Mouse (Mus musculus) cerebellum, postnatal 25 days (tissue): ENCODE data around the gene 2900026A02Rik.

ENCODE experiments used
- DNase-seq, 2 experiments: peaks; one replicate each; pipeline ENCODE4 v3.0.0; 2021; ENCODE audit warnings: mixed read lengths in 2 of 2

The 2900026A02Rik gene

GRCm38 (mm10) chr5:113173318-113173717 lies 47.7 kb downstream of the 2900026A02Rik start:
- DNase-seq, result peak; percentile 74 to 82

DNA sequence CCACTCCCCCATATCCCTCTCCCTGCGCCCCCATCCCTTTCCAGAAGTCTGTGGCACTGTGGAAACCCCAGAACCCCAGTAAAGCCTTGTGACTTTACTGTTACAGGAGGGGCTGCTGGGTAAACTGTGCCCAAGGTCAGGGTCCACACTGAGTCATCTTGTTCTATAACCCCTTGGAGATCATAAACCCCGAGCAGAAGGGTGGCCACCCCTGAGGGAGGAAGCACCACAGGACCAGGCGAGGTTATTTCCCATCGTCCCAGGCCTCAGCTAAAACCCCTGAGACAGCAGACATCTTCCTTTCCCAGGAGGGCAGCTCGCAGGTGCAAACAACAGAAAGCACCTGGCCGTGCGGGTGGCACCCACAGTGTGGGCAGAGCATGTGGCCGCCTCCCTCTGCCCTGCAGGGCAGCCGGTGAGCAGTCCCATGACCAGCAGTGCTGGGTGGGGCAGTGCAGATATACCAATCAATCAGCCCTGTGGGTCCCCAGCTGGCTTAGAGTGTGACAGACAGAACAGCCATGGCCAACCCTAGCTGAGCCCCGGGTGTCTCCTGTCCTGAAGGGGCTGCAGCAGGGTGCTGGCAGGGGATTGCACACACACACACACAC lies 49.0 kb downstream of the 2900026A02Rik start:
- DNase-seq, result no peak

DNA sequence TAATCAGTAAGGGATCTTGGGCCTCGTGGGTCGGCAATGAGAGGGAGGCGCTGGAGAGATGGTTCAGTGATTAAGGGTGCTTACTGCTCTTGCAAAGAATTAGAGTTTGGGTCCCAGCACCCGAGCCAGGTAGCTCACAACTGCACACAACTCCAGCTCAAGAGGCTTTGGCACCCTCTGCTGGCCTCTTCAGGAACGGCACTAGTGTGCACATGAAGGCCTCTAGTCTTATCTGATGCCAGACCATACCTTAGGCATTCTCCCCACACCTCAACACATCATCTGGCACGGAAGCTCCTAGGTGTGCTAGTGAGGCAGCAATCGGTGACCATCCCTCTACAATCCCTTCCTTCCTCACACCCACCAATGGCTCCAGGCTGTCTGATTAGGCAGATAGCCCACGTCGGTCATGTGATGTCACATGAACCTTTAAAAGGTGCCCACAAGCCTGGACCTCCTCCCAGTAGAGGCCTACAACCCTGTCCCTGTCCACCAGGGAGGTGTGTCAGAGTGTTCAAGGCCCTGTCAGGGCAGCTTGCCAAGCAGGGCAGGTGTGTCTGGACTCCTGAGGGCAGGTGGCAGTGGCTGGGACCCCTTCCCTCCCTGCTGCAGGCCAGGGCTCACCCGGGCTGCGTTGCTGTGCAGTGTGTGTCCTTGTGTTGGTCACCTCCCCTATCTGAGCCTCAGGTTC lies 50.8 kb downstream of the 2900026A02Rik start:
- no peak for DNase-seq

- DNase-seq, result peak; percentile 55 to 73
Observed at GRCm38 (mm10) chr5:113167733-113168132, 53.3 kb downstream of the 2900026A02Rik start.

GRCm38 (mm10) chr5:113165481-113165880 lies 55.6 kb downstream of the 2900026A02Rik start:
- DNase-seq, result peak in 1 of 2 experiments; percentile 46

DNA sequence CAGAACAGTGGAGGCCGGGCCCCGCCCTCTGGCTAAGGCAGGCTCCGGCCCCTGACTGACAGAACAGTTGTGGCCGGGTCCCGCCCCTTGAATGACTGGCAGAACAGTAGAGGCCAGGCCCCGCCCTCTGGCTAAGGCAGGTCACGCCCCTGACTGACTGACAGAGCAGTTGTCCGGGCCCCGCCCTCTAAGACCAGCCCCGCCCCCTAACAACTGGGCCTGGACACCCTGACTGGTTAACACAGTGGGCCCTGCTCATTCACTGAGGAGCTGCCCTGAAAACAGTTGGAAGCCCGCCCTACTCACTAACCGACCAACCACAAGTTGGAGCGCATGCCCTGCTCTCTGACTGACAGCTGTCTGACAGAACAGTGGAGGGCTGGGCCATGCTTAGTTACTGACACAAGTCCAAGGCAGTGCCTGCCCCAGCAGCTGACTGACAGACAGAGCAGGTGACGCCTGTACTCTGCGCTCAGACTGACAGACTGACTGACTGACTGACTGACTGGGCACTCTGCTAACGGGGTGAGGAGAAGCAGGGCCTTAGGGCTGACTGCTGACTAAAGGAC lies 56.1 kb downstream of the 2900026A02Rik start:
- peak in 1 of 2 experiments; percentile 49 for DNase-seq

- no peak for DNase-seq
Observed at GRCm38 (mm10) chr5:113164448-113164847, 56.6 kb downstream of the 2900026A02Rik start.

GRCm38 (mm10) chr5:113163116-113163515 lies 57.9 kb downstream of the 2900026A02Rik start:
- DNase-seq, result no peak

DNA sequence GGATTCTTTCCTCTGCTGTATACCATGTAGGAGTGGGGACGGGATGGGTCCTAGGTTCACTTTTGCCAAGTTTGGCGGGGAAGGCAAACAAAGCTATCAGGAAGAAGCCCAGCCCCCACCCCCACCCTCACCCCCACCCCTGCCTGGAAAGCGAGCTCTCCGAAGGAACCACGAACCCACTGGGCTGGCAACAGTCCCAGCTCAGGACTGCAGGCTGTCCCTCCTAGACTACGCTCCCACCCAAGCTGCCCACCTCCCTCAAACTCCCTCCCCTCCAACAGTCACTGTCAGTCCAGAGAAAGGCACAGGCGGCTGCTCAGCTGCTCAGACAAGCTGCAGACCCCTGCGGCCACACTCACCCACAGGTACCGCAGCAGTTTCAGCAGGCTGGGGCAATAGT lies 58.3 kb downstream of the 2900026A02Rik start:
- DNase-seq, result no peak

GRCm38 (mm10) chr5:113161576-113161975 lies 59.5 kb downstream of the 2900026A02Rik start:
- DNase-seq, result no peak

- no peak for DNase-seq
Observed at GRCm38 (mm10) chr5:113160320-113160719, 60.7 kb downstream of the 2900026A02Rik start.

- DNase-seq, result no peak
Observed at GRCm38 (mm10) chr5:113158759-113159355, 62.2 kb downstream of the 2900026A02Rik start.

GRCm38 (mm10) chr5:113157588-113157987 lies 63.4 kb downstream of the 2900026A02Rik start:
- no peak for DNase-seq

DNA sequence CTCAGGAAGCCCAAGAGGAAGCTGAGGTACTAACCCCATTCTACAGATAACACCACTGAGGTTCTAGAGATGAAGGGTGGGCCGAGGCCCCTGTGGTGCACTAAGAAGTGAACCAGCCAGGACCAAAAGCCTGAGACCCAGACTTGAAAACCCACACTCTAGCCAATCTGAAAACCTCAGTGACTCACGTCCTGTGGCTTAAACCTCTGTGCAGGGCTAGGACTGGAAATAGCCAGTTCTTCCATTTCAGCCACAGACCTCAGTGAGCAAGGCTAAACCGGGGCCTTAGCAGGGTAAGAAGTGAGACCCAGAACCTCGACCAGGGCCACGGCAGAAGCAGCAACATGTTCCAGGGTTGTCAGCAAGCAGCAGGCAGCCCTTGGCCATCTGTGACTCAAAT lies 64.0 kb downstream of the 2900026A02Rik start:
- DNase-seq, result peak in 1 of 2 experiments; percentile 34

DNA sequence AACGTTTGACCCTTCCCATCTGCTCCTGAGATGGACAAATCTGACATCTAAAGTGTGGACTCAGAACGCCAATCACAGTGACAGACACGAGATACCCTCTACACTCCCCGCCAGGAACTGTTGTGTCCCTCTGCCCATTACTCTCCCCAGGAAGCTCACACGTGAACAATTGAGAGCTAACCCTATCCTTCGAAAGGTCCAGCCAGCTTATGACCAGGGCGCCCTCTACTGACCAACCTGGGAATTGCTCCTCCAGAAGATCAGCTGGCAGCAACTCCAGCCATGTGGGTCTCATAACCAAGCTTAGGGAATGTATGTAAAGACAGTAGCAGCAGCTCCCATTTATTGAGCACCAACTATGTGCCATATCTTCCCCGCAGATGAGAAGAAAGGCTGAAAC lies 65.9 kb downstream of the 2900026A02Rik start:
- DNase-seq, result peak; percentile 85 to 89

- DNase-seq, result no peak
Observed at GRCm38 (mm10) chr5:113154441-113154840, 66.6 kb downstream of the 2900026A02Rik start.

DNA sequence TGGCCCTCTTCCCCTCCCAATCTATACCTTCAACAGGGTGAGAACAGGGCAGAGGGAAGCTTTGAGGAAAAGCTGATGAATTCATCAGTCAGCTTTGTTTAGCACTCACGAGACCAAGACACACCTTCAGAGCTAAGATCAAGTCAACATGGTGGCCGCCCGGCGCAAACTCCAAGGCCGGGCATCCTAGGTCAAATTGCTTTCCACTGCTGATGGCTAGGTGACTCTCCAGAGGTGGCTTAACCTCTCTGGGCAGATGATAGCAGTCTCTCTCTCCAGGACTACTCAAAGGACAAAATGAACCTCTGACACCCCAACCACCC lies 67.6 kb downstream of the 2900026A02Rik start:
- DNase-seq, result no peak

DNA sequence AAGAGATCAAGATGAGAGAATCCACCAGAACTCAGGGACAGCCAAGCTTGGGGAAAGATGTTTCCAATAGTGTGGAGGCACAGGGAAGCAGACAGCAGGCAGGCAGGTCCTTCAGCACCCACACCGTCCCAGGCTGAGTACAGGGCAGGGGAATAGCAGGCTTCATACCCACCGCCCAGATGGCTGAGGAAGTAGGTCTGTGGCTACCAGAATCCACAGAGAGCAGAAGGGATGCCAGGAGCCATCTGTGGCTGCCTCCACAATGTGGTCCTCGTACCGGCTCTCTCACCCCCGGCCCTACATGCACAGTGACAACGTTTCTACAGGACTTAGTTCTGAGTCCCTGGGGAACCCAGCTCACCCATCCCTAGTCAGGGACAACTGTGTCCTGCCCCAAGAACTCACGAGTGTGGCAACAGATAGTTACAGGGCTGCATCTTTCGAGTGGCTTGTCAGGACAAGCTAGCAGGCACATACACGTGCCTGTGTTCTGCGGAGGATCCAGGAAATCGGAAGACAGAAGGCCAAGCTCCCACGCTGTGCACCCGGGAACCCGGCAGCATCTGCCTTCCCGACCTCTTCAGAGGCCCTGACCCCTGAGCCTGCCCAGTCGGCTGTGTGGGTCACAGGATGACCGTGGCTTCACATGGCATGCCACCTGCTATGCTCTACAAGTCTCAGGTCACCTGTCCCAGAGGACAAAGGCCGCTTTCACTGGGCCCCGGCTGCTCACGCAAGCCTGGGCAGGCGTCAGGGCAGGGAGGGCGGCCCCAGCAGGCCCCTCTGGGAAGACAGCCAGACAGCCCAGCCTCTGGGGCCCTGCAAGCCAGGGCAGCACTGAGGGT lies 68.2 kb downstream of the 2900026A02Rik start:
- DNase-seq, result peak; percentile 40

DNA sequence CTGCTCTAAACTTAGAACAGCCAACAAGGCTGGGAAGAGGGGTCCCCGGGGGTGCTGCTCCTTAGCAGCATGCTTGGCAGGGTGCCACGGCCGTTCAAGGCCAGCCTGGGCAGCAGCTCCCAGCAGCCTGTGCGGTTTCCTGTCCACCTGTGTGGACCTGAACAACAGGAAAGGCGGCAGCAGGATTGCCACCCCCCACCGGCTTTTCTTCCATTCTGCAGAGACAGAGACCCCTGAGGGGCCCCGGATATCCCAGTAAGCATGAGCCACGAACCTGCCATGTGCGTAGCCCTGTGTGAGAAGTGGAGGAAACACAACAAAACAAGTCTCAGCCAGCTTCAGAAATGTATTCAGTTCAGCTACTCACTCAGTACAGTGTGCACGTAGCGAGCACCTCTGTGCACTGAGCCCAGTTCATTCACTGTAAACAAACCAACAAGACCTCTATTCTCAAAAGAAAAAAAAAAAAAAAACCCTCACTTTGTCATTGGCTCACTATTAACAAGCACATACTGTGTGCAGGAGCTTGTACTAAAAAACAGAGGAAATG lies 69.4 kb downstream of the 2900026A02Rik start:
- DNase-seq, result peak; percentile 40 to 64

GRCm38 (mm10) chr5:113150871-113151553 lies 70.0 kb downstream of the 2900026A02Rik start:
- no peak for DNase-seq

DNA sequence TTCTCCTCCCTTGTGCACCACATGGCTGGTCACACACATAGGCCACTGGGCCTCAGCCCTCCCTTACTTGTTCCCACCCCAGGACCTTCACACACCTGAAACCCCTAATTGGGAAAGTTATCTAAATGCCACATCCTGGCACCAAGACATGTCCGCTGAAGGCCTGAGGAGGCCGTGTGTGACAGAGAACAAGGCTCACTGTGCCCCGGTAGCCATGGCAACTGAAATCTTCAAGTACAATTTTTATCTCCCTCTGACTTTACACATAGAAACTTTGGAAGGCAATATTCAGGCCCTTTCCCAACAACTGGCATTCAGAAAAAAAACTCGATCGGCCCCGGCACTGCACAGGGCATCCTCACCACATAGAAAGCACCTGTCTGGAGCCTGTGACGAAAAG lies 72.0 kb downstream of the 2900026A02Rik start:
- DNase-seq, result no peak

DNA sequence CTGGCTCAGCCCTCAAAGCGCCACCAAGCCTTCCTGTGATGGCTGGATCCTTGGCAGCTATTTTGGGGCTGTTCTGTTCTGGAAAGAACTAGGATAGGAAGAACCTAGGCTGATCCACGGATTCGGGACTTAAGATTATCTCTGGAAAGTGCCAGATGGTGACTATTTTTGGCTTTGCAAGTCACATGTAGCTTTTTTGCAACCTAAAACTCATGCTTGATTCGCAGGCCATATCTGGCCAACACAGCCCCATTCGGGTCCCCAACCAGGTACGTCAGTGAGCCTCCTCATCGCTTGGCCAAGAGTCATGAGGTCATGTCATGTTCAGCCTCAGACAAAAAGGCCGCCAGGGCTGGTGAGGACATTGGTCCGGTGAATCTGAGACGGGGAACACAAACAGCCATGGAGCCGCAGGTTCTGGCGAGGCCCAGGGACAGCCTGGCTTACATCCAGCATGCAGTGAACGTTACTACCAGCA lies 73.0 kb downstream of the 2900026A02Rik start:
- peak in 1 of 2 experiments; percentile 42 for DNase-seq
